Mouse (Mus musculus): ENCODE data around the gene Tppp.
"Not testable (repeated sequence)": the region's sequence is repeated elsewhere in the genome, so short reads cannot be mapped to it uniquely, and the experiment has no call there.

Gene Tppp

GRCm38 (mm10) chr13:74025151-74026081 lies 16.2 kb downstream of the Tppp start:
- in situ Hi-C loops (cut with MboI), result no loop called here

- in situ Hi-C loops (cut with MboI), result no loop called here
Measured at GRCm38 (mm10) chr13:74026215-74026614, 17.0 kb downstream of the Tppp start.

- in situ Hi-C loops (cut with MboI), result no loop called here
Measured at GRCm38 (mm10) chr13:74028116-74028515, 18.9 kb downstream of the Tppp start.

- in situ Hi-C loops (cut with MboI), result no loop called here
Measured at GRCm38 (mm10) chr13:74029013-74029412, 19.8 kb downstream of the Tppp start.

GRCm38 (mm10) chr13:74030691-74031090 lies 21.5 kb downstream of the Tppp start:
- in situ Hi-C loops (cut with MboI), result no loop called here

GRCm38 (mm10) chr13:74031133-74031532 lies 21.9 kb downstream of the Tppp start:
- in situ Hi-C loops (cut with MboI), result no loop called here

- in situ Hi-C loops (cut with MboI), result no loop called here
Measured at GRCm38 (mm10) chr13:74034756-74035155, 25.5 kb downstream of the Tppp start.

- in situ Hi-C loops (cut with MboI), result no loop called here
Measured at GRCm38 (mm10) chr13:74035776-74036175, 26.6 kb downstream of the Tppp start.

GRCm38 (mm10) chr13:74039926-74040325 lies 30.7 kb downstream of the Tppp start:
- in situ Hi-C loops (cut with MboI), result no loop called here

- in situ Hi-C loops (cut with MboI), result no loop called here
Measured at GRCm38 (mm10) chr13:74056194-74056593, 47.0 kb downstream of the Tppp start.

- in situ Hi-C loops (cut with MboI), result no loop called here
Measured at GRCm38 (mm10) chr13:74058081-74058480, 48.9 kb downstream of the Tppp start.

GRCm38 (mm10) chr13:74061613-74062377 lies 52.6 kb downstream of the Tppp start, which contains the start of gene Cep72:
Gene Cep72, minus strand, starts transcription at chr13:74062299.
- in situ Hi-C loops (cut with MboI), result no loop called here

- in situ Hi-C loops (cut with MboI), result no loop called here
Measured at GRCm38 (mm10) chr13:74062378-74063128, 53.3 kb downstream of the Tppp start.

GRCm38 (mm10) chr13:74063340-74064050 lies 54.3 kb downstream of the Tppp start:
- in situ Hi-C loops (cut with MboI), result no loop called here

- in situ Hi-C loops (cut with MboI), result no loop called here
Measured at GRCm38 (mm10) chr13:74066576-74066975, 57.4 kb downstream of the Tppp start.

GRCm38 (mm10) chr13:74071244-74071643 lies 62.0 kb downstream of the Tppp start:
- in situ Hi-C loops (cut with MboI), result not testable (repeated sequence)

GRCm38 (mm10) chr13:74071714-74072113 lies 62.5 kb downstream of the Tppp start:
- in situ Hi-C loops (cut with MboI), result no loop called here

- in situ Hi-C loops (cut with MboI), result no loop called here
Measured at GRCm38 (mm10) chr13:74073369-74073768, 64.2 kb downstream of the Tppp start.
